Mouse (Mus musculus) C2C12 (cell line): ENCODE measurements at regions not wholly inside any gene's neighbourhood (a gene's known extent, or its start where the extent isn't known, plus 50 kb on each side); places are given as distances from the start of the nearest gene placed in this dataset.

Source experiments
- CTCF ChIP-seq: IDR thresholded peaks from one replicate; pipeline ENCODE4 v1.5.1; 2011; ENCODE audit not compliant: control insufficient read depth, insufficient read depth, insufficient read length
- MAX ChIP-seq: IDR thresholded peaks from one replicate; pipeline ENCODE4 v1.6.1; 2011; ENCODE audit warnings: mild to moderate bottlenecking, control low read depth

DNA sequence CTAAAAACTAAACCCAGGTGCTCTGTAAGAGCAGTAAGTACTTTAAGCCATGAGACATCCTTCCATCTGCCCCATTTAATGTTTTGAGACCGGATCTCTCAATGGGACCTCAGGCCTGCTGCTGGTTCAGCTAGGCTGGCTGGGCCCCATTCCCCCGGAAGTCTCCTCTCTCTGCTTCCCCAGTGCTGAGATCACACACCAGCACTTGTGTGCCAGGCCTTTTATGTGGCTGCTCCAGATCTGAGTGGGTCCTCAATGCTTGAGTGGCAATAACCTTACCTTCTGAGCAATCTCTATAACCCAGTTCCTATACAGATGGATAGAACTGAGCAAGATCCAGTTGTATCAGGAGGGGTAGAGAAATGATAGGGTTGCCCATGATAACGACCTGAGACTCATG lies 118.9 kb upstream of the Tgfbr2 start:
- TF ChIP-seq CTCF (no peak), MAX (no peak)
